Mouse (Mus musculus) liver, adult 2 months (tissue): Measurements from ENCODE around the gene Lrrc75a.

Experiments used
- CTCF ChIP-seq: fragments of 200-500 bp; IDR thresholded peaks from 2 replicates; pipeline ENCODE4 v1.5.1; 2011; ENCODE audit warnings: low read depth, low read length, control low read depth
- POLR2A ChIP-seq: fragments of 200-500 bp; IDR thresholded peaks from 2 replicates; pipeline ENCODE4 v1.6.1; 2011; ENCODE audit warnings: low read length, control low read depth; ENCODE audit not compliant: insufficient read depth; ENCODE audit errors: extremely low read depth

- TF ChIP-seq POLR2A (no peak), CTCF (no peak)
These were observed 20.7 kb upstream of the Lrrc75a start for GRCm38 (mm10) chr11:62668986-62669385.
